Mouse (Mus musculus) G1E (cell line): Measurements from ENCODE around the gene Gm5485. TPM values are rescaled to one million over a fixed set of nuclear protein-coding genes. Genes with fewer than 3 reads are reported as not detected.

Experiments used
- ATAC-seq: 2 replicates; pipeline ENCODE4 v1.8.0; 2016; ENCODE audit warnings: mild to moderate bottlenecking; ENCODE audit not compliant: insufficient number of reproducible peaks, poor library complexity, low FRiP score, severe bottlenecking; ENCODE audit errors: extremely low read depth
- DNase-seq: peaks from one replicate; pipeline ENCODE4 v3.0.0; 2012; ENCODE audit warnings: low spot score
- H3K27me3 ChIP-seq: 2 replicates; pipeline ENCODE4 v1.6.1; 2012; ENCODE audit warnings: mild to moderate bottlenecking, low read length, inconsistent platforms; ENCODE audit not compliant: insufficient read depth
- H3K36me3 ChIP-seq: replicated peaks from 2 replicates; pipeline ENCODE3; 2012; ENCODE audit warnings: mild to moderate bottlenecking, inconsistent platforms
- H3K4me1 ChIP-seq: 2 replicates; pipeline ENCODE4 v1.6.1; 2012; ENCODE audit warnings: low read depth, low read length, inconsistent platforms, mixed read lengths; ENCODE audit not compliant: insufficient read depth
- H3K4me3 ChIP-seq: 2 replicates; pipeline ENCODE4 v1.5.1; 2012; ENCODE audit warnings: low read depth, mild to moderate bottlenecking, inconsistent platforms, low read length, moderate library complexity, mixed read lengths
- H3K9me3 ChIP-seq: replicated peaks from 2 replicates; pipeline ENCODE4 v1.6.1; 2012; ENCODE audit warnings: inconsistent platforms
- CTCF ChIP-seq: IDR thresholded peaks from 2 replicates; pipeline ENCODE4 v1.5.1; 2012; ENCODE audit warnings: low read depth, low read length, inconsistent platforms, mixed read lengths
- GATA1 ChIP-seq: IDR thresholded peaks from 2 replicates; pipeline ENCODE4 v1.6.1; 2012; ENCODE audit warnings: borderline replicate concordance, low read length, inconsistent platforms, mixed read lengths
- GATA2 ChIP-seq: IDR thresholded peaks from 2 replicates; pipeline ENCODE4 v1.6.1; 2012; ENCODE audit warnings: low read depth, low read length, inconsistent platforms, borderline replicate concordance
- POLR2AphosphoS5 ChIP-seq: IDR thresholded peaks from 2 replicates; pipeline ENCODE4 v1.6.1; 2012; ENCODE audit warnings: low read depth, low read length, inconsistent platforms; ENCODE audit not compliant: insufficient replicate concordance
- TAL1 ChIP-seq: conservative IDR thresholded peaks from 2 replicates; pipeline ENCODE4 v1.6.1; 2012; ENCODE audit warnings: low read depth, low read length, inconsistent platforms, mixed read lengths
- polyA plus RNA-seq: library from polyadenylated mRNA; stranded (reverse); fragments of >175 nt; gene quantifications from 2 replicates; pipeline ENCODE4 v1.2.3, GENCODE M21; 2012
- total RNA-seq, 2 experiments: library from RNA; stranded (forward) in 1 of 2; stranded (reverse) in 1 of 2; fragments of 200-1000 nt in 1 of 2; fragments of >200 nt in 1 of 2; fragmentation: Nextera tagmentation in 1 of 2; gene quantifications; 2 replicates each; pipeline ENCODE4 v1.2.3; 2014 to 2017

Gene Gm5485
- total and polyA plus RNA-seq, 3 experiments = not detected

DNA sequence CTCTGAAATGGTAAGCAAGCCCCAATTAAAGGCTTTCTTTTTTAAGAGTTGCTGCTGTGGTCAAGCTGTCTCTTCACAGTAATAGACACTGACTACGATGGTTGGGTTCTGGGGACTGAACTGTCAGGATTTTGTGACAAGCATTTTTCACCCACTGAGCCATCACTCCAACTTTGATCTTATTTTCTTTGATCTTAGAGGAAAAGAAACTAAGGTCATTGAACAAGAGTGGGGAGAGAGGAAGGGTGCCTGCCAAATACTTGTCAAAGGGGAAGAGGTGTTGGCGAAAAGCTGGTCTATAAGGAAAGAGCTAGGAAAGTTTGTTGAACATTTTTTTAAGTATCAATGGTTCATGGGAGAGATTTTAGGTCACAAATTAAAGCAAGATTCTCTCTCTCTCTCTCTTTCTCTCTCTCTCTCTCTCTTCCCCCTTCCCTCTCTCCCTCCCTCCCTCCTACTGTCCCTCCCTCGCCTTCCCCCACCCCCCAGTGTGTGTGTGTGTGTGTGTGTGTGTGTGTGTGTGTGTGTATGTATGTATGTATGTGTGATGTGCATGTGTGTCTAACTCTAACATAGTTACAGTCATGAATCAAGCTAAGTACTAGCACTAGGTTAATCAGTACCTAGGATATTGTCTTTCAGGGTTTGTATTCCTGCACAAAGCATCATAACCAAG lies 28.5 kb downstream of the Gm5485 start:
- Histone ChIP-seq H3K4me1 (no peaks in the 10 kb centered on the region), H3K9me3 (no peaks in the 10 kb centered on the region), H3K4me3 (no peak overlapping the region), H3K36me3 (no peaks in the 10 kb centered on the region), H3K27me3 (no peaks in the 10 kb centered on the region)
- no peak for DNase-seq
- no peak for TF ChIP-seq POLR2AphosphoS5
- no peak for TF ChIP-seq GATA2
- TF ChIP-seq CTCF = no peak
- no peak for TF ChIP-seq TAL1
- TF ChIP-seq GATA1 = no peak
- ATAC-seq = no peak

DNA sequence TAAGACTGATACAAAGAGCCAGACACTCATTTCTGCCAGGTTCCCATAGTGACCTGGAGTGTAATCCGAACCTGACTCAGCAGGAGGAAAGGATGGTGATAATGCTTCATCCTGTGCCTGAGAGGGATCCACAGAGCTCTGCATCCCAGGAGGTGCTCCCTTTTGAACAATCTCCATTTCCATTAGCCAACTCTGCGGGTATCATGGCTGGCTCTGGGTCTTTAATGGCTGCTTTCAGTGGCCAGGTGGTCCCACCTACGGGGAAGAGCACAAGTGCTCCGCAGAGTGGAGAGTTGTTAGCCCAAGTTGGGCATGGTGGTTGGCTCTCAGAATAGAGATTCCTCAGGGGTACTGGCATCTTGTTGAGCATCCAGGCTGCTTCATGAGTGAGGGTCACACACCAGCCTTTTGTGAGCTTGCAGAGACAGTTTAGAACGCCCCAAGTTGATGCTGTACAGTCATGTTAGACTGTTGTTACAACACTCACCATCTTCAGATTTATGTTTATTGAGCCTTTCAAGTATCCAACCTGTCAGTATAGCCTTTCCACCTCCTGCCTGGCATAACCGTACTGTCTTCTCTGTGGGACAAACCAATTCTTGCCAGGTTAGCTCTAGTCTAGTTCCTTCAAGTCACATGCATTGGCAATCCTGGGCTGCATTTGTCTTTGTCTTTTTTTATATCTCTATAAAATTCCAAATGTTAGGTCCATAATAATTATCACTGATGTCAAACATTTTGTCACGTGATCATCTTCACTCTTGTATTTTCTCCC lies 38.3 kb downstream of the Gm5485 start:
- no peaks in the 10 kb centered on the region for H3K9me3 ChIP-seq
- H3K36me3 ChIP-seq = no peaks in the 10 kb centered on the region
- TF ChIP-seq TAL1 (no peak), GATA1 (no peak), CTCF (no peak), GATA2 (no peak), POLR2AphosphoS5 (no peak)
- no peak overlapping the region for H3K4me3 ChIP-seq
- H3K27me3 ChIP-seq = no peaks in the 10 kb centered on the region
- no peaks in the 10 kb centered on the region for H3K4me1 ChIP-seq
- DNase-seq = no peak
- no peak for ATAC-seq

DNA sequence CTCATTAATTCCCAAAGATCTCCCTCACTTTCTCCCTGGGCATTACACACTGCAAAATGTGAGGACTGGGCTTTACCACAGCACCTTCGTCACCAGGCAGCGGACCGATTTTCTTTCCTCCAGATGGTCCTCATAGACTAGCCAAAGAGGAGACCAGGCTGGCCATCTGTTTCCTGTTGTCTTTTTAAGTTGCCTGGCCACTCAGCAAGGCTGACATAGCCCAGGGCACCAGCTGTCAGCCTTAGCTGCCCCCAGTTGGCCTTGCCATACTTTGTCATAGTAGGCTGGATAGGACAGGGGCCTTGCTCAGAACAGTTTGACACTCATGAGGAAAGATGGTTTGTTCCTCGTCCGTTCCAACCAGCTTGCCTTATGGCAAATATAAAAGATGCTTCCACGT lies 39.8 kb downstream of the Gm5485 start:
- Histone ChIP-seq H3K9me3 (no peaks in the 10 kb centered on the region), H3K27me3 (no peaks in the 10 kb centered on the region; the same call in 1 of the 2 replicates), H3K4me3 (no peak overlapping the region), H3K4me1 (no peaks in the 10 kb centered on the region), H3K36me3 (no peaks in the 10 kb centered on the region)
- no peak for TF ChIP-seq GATA2
- no peak for TF ChIP-seq GATA1
- no peak for TF ChIP-seq CTCF
- no peak for TF ChIP-seq POLR2AphosphoS5
- no peak for TF ChIP-seq TAL1
- ATAC-seq (no peak), DNase-seq (no peak)

DNA sequence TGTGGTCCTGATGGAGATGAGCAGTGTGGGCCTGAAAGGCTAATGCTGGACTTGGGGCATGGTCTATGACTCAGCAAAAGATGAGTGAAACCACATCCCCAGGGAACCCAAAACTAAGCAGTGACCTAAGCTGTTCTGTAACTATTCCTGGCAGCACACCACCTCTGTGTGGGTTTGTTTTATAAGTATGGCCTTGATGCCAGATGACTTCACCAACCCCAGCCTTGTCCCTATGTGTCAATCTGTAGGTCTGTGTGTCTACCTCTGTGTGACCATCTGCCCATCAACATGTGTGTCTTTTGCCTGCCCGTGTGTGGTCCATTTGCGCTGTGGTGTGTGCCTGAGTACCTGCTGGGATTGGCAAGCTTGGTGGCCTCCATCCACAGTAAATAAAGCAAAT lies 44.1 kb downstream of the Gm5485 start:
- Histone ChIP-seq H3K36me3 (no peaks in the 10 kb centered on the region), H3K4me1 (no peaks in the 10 kb centered on the region), H3K4me3 (no peak overlapping the region), H3K9me3 (0 out of 2 replicates have a peak, but pooled peaks cover 2% of the 10 kb centered on the region), H3K27me3 (peaks cover 2% of the 10 kb centered on the region)
- no peak for TF ChIP-seq GATA1
- no peak for TF ChIP-seq CTCF
- no peak for TF ChIP-seq TAL1
- no peak for TF ChIP-seq GATA2
- no peak for TF ChIP-seq POLR2AphosphoS5
- no peak for DNase-seq
- no peak for ATAC-seq

DNA sequence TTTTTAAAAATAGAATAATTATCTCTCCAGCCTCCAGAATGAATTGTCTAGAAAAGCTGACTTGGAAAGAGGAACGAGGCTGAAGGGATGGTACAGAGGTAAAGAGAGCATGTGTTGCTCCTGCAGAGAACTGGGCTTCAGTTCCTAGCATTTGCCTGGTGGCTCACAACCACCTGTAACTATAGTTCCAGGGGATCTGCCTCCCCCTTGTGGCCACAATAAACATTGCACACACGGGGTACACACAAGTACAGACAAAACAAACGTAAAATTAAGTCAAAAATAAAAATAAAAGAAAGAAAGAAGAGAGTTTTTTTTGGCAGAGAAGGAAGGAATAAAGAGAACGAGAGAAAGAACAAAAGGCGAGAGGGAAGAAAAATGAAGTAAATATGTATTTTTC lies 45.4 kb downstream of the Gm5485 start:
- TF ChIP-seq GATA1 (no peak), CTCF (peak; percentile 46)
- no peaks in the 10 kb centered on the region for H3K4me1 ChIP-seq
- no peaks in the 10 kb centered on the region for H3K36me3 ChIP-seq
- H3K4me3 ChIP-seq = no peak overlapping the region
- H3K27me3 ChIP-seq = peaks cover 3% of the 10 kb centered on the region
- DNase-seq (no peak), ATAC-seq (no peak; the same call in 1 of the 2 replicates)
- H3K9me3 ChIP-seq = 0 out of 2 replicates have a peak, but pooled peaks cover 2% of the 10 kb centered on the region

DNA sequence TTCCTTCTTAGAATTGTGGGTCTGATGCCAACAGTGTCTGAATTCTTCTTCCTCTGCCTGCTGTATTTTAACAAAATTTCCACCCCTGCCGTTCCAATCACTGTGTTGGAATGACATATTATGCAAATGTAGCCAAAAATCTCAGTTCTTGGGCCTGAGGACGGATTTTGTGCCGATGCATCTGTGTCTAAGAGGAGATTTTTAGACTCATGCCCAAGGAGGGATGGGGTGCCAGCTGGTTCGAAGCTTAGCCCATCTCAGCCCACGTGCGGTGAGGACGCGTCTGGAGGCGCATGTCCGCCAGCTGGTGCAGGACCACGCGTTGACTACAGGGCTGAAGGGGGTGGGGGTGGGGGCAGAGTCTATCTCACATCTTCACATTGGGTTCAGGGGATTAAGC lies 51.3 kb downstream of the Gm5485 start:
- Histone ChIP-seq H3K4me3 (no peak overlapping the region), H3K4me1 (no peaks in the 10 kb centered on the region), H3K9me3 (no peaks in the 10 kb centered on the region), H3K27me3 (peaks cover 3% of the 10 kb centered on the region), H3K36me3 (no peaks in the 10 kb centered on the region)
- TF ChIP-seq CTCF = no peak
- no peak for TF ChIP-seq GATA1
- TF ChIP-seq GATA2 = no peak
- no peak for TF ChIP-seq POLR2AphosphoS5
- TF ChIP-seq TAL1 = no peak
- no peak for ATAC-seq
- no peak for DNase-seq
